Mouse (Mus musculus) right cerebral cortex, adult 18-20 months (tissue): ENCODE measurements at regions not wholly inside any gene's neighbourhood (a gene's known extent, or its start where the extent isn't known, plus 50 kb on each side); places are given as distances from the start of the nearest gene placed in this dataset.
"Not testable (repeated sequence)": the region's sequence is repeated elsewhere in the genome, so short reads cannot be mapped to it uniquely, and the experiment has no call there.

ENCODE experiments used
- DNase-seq: peaks from one replicate; pipeline ENCODE4 v3.0.0; 2022; ENCODE audit warnings: mixed read lengths

- no peak for DNase-seq
Measured at GRCm38 (mm10) chr1:145139267-145139651, 364.0 kb upstream of the Rgs18 start.

GRCm38 (mm10) chr1:145138452-145139266 lies 363.4 kb upstream of the Rgs18 start:
- peak; percentile 2 for DNase-seq

- DNase-seq: no peak
Measured at GRCm38 (mm10) chr1:145131020-145131419, 355.8 kb upstream of the Rgs18 start.

GRCm38 (mm10) chr1:145113171-145113570 lies 337.9 kb upstream of the Rgs18 start:
- no peak for DNase-seq

GRCm38 (mm10) chr1:145106771-145107170 lies 331.5 kb upstream of the Rgs18 start:
- not testable (repeated sequence) for DNase-seq

- DNase-seq: no peak
Measured at GRCm38 (mm10) chr1:145065255-145065854, 290.1 kb upstream of the Rgs18 start.

GRCm38 (mm10) chr1:145064384-145064783 lies 289.1 kb upstream of the Rgs18 start:
- DNase-seq: no peak

- DNase-seq: peak; percentile 29
Measured at GRCm38 (mm10) chr1:145015623-145016022, 240.4 kb upstream of the Rgs18 start.

- DNase-seq: no peak
Measured at GRCm38 (mm10) chr1:145010833-145011232, 235.6 kb upstream of the Rgs18 start.

- no peak for DNase-seq
Measured at GRCm38 (mm10) chr1:144978167-144978566, 202.9 kb upstream of the Rgs18 start.

- no peak for DNase-seq
Measured at GRCm38 (mm10) chr1:144965736-144966135, 190.5 kb upstream of the Rgs18 start.

- no peak for DNase-seq
Measured at GRCm38 (mm10) chr1:144939006-144939405, 163.8 kb upstream of the Rgs18 start.

GRCm38 (mm10) chr1:144926136-144926535 lies 150.9 kb upstream of the Rgs18 start:
- DNase-seq: peak; percentile 8

- peak; percentile 29 for DNase-seq
Measured at GRCm38 (mm10) chr1:144916568-144916967, 141.3 kb upstream of the Rgs18 start.

GRCm38 (mm10) chr1:144902987-144903386 lies 127.8 kb upstream of the Rgs18 start:
- DNase-seq: no peak

GRCm38 (mm10) chr1:144883633-144884032 lies 108.4 kb upstream of the Rgs18 start:
- no peak for DNase-seq

- DNase-seq: no peak
Measured at GRCm38 (mm10) chr1:144862133-144862532, 86.9 kb upstream of the Rgs18 start.
